Mouse (Mus musculus) gonadal fat pad, adult 2 months (tissue): ENCODE measurements around the gene Serpinb9. TPM values are rescaled to one million over a fixed set of nuclear protein-coding genes. Genes with fewer than 3 reads are reported as not detected.

Experiments
- polyA plus RNA-seq: library from polyadenylated mRNA; depleted of rRNA; stranded (reverse); fragments of >200 nt; gene quantifications from 2 replicates; pipeline ENCODE4 v1.2.3, GENCODE M21; 2012; rRNA removed

Serpinb9 gene
- polyA plus RNA-seq, 1 experiment = 14.1 TPM

Other genes starting within 250 kb of the Serpinb9 start
- 0.05 and 0.15 TPM in 2 replicates for gene Mylk4, start 219.3 kb upstream of the Serpinb9 start, polyA plus RNA-seq
- gene Wrnip1, start 201.2 kb upstream of the Serpinb9 start, polyA plus RNA-seq = 27.3 and 28.1 TPM in 2 replicates
- 0.50 TPM in 1 of 2 replicates, not detected in the other for gene D930007J09Rik, start 200.4 kb upstream of the Serpinb9 start, polyA plus RNA-seq
- gene Serpinb1a, start 152.1 kb upstream of the Serpinb9 start, polyA plus RNA-seq = 4.1 and 6.2 TPM in 2 replicates
- not detected in 2 replicates for gene Serpinb1c, start 105.0 kb upstream of the Serpinb9 start, polyA plus RNA-seq
- 4.9 and 7.3 TPM in 2 replicates for gene Serpinb6b, start 38.0 kb upstream of the Serpinb9 start, polyA plus RNA-seq
- gene Serpinb9b, start 24.2 kb downstream of the Serpinb9 start, polyA plus RNA-seq = 0.04 and 0.14 TPM in 2 replicates
- gene Serpinb1b, start 75.3 kb downstream of the Serpinb9 start, polyA plus RNA-seq = 0.19 and 0.94 TPM in 2 replicates
- gene Serpinb9c, start 156.5 kb downstream of the Serpinb9 start, polyA plus RNA-seq = not detected in 2 replicates
- gene Serpinb9d, start 189.7 kb downstream of the Serpinb9 start, polyA plus RNA-seq = not detected in 2 replicates
- gene Serpinb9e, start 246.4 kb downstream of the Serpinb9 start, polyA plus RNA-seq = not detected in 2 replicates